Mouse (Mus musculus) heart, embryonic 11.5 days (tissue): ENCODE data around the gene Tfec. TPM values are rescaled to one million over a fixed set of nuclear protein-coding genes. Genes with fewer than 3 reads are reported as not detected.

Source experiments
- ATAC-seq: fragments of 200-750 bp; cut with Nextera tagmentation; replicated peaks from 2 replicates; pipeline ENCODE4 v1.8.0; 2017; ENCODE audit warnings: moderate library complexity; ENCODE audit not compliant: insufficient number of reproducible peaks, low FRiP score, low TSS enrichment
- H3K27ac ChIP-seq: fragments of 300-500 bp; sonication (generic); 2 replicates; pipeline ENCODE4 v1.5.1; 2014; ENCODE audit warnings: mild to moderate bottlenecking, low read depth, low read length
- H3K27me3 ChIP-seq: fragments of 300-500 bp; sonication (generic); 2 replicates; pipeline ENCODE4 v1.6.1; 2014; ENCODE audit warnings: mild to moderate bottlenecking, low read length, mixed read lengths; ENCODE audit not compliant: control insufficient read depth, insufficient read depth
- H3K36me3 ChIP-seq: fragments of 300-500 bp; sonication (generic); 2 replicates; pipeline ENCODE4 v1.6.1; 2014; ENCODE audit warnings: mild to moderate bottlenecking, low read length, moderate library complexity, mixed read lengths; ENCODE audit not compliant: control insufficient read depth, insufficient read depth
- H3K4me1 ChIP-seq: fragments of 300-500 bp; sonication (generic); 2 replicates; pipeline ENCODE4 v1.6.1; 2014; ENCODE audit warnings: low read length; ENCODE audit not compliant: control insufficient read depth, insufficient read depth
- H3K4me2 ChIP-seq: fragments of 300-500 bp; sonication (generic); 2 replicates; pipeline ENCODE4 v1.6.1; 2014; ENCODE audit warnings: mild to moderate bottlenecking, moderate library complexity
- H3K4me3 ChIP-seq: fragments of 300-500 bp; sonication (generic); 2 replicates; pipeline ENCODE4 v1.5.1; 2014; ENCODE audit warnings: low read depth, low read length
- H3K9ac ChIP-seq: fragments of 300-500 bp; sonication (generic); 2 replicates; pipeline ENCODE4 v1.6.1; 2014; ENCODE audit warnings: mild to moderate bottlenecking, low read depth, low read length, moderate library complexity
- H3K9me3 ChIP-seq: fragments of 300-500 bp; sonication (generic); replicated peaks from 2 replicates; pipeline ENCODE4 v1.6.1; 2016; ENCODE audit warnings: low read length; ENCODE audit not compliant: control insufficient read depth
- WGBS: fragments of 180-500 bp; shearing (Covaris S2); extraction: QIAGEN DNeasy Blood & Tissue Kit; methylation state at CpG from one replicate; pipeline ENCODE4 v1.1.7; 2014; ENCODE audit not compliant: insufficient replicate concordance; 5-methylcytosine and 5-hydroxymethylcytosine counted together
- polyA plus RNA-seq: library from polyadenylated mRNA; unstranded; fragments of >200 nt; fragmentation: Nextera tagmentation; extraction: Ambion mirVana; gene quantifications from 2 replicates; pipeline ENCODE4 v1.2.1, GENCODE M21; 2014

Gene Tfec
- polyA plus RNA-seq, 1 experiment from 2014 or later: 0.37 TPM

DNA sequence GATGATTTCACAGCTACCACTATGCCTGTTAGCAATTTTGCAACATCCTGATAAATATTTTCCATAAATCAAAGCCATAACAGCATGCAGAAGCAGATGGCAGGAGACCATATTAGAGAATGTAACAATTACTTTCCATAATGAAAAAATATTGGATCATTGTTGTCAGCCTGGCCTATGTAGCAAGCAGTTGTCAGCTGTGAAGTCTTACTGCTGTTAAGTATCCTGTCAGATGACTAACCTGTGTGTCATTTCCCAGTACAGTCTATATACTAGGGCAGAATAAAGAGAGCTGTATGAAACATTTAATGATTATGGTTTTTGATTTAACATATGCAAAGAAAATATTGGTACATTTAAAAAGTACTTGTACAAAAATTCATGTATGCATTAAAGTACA lies 69.9 kb downstream of the Tfec start:
- Histone ChIP-seq H3K4me1 (no peaks in the 10 kb centered on the region), H3K4me3 (no peak overlapping the region), H3K9ac (no peak overlapping the region), H3K9me3 (no peaks in the 10 kb centered on the region), H3K27ac (no peak overlapping the region), H3K4me2 (no peak overlapping the region), H3K36me3 (no peaks in the 10 kb centered on the region), H3K27me3 (no peaks in the 10 kb centered on the region)
- ATAC-seq: no peak

GRCm38 (mm10) chr6:16821985-16822384 lies 76.3 kb downstream of the Tfec start:
- WGBS: 75% methylated on average over 1 of the region's 1 CpGs
- Histone ChIP-seq H3K27me3 (no peaks in the 10 kb centered on the region), H3K4me3 (no peak overlapping the region)

DNA sequence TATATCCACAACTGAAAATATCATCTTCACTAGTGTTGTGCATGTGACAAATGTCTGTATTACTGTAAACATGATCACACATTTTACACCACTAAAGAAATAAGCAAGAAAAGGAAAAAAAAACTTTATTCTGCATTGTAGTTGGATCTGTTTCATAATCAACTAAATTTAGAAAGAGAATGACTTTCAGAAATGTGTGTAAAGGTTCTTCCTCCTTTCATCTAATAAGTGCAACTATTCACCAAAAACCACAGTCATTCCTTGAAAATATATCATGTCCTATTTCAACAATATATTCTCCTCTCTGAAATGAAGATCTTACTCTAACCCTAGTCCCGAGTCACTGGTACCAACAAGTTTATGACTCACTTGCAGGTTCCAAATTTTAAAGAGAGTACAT lies 91.9 kb downstream of the Tfec start:
- no peaks in the 10 kb centered on the region for H3K4me1 ChIP-seq
- WGBS: 84% methylated on average over 1 of the region's 1 CpGs
- H3K9me3 ChIP-seq: no peaks in the 10 kb centered on the region
- H3K9ac ChIP-seq: no peak overlapping the region
- H3K27me3 ChIP-seq: no peaks in the 10 kb centered on the region
- no peak overlapping the region for H3K4me2 ChIP-seq
- H3K27ac ChIP-seq: no peak overlapping the region
- no peaks in the 10 kb centered on the region for H3K36me3 ChIP-seq
- ATAC-seq: no peak
- no peak overlapping the region for H3K4me3 ChIP-seq

More at GRCm38 (mm10) chr6:16821985-16822384, 76.3 kb downstream of the Tfec start:
- Histone ChIP-seq H3K36me3 (no peaks in the 10 kb centered on the region), H3K4me2 (no peak overlapping the region), H3K9ac (no peak overlapping the region), H3K27ac (no peak overlapping the region), H3K9me3 (no peaks in the 10 kb centered on the region), H3K4me1 (no peaks in the 10 kb centered on the region)
- no peak for ATAC-seq

DNA sequence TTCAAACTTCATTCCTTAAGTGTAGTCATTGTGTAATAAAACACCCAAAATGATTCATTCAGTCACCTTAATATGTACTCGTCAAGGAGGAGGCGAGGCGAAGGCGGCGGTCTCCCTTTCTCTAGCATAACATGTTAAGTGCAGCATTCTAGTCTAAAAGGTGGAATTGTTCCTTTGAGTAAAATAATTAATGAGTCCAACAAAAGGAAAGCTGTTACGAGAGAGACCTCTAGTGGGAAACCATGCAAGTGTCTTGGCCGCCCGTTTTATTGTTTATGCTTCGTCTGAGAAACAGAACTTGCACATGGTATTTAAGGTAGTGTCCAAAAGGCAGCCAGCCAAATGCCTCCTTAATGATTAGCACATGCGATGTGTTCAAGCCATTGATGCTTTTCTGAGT lies 100.6 kb downstream of the Tfec start:
- WGBS: 44% methylated on average over 10 of the region's 10 CpGs

GRCm38 (mm10) chr6:16796914-16797313 lies 101.3 kb downstream of the Tfec start:
- Histone ChIP-seq H3K9ac (no peak overlapping the region), H3K9me3 (no peaks in the 10 kb centered on the region), H3K4me1 (no peaks in the 10 kb centered on the region), H3K36me3 (no peaks in the 10 kb centered on the region), H3K4me2 (no peak overlapping the region), H3K27me3 (no peaks in the 10 kb centered on the region), H3K27ac (no peak overlapping the region), H3K4me3 (no peak overlapping the region)
- ATAC-seq: no peak
- WGBS: 58% methylated on average over 9 of the region's 9 CpGs

More for the DNA sequence above, 100.6 kb downstream of the Tfec start:
- Histone ChIP-seq H3K36me3 (no peaks in the 10 kb centered on the region), H3K27me3 (no peaks in the 10 kb centered on the region), H3K9ac (no peak overlapping the region), H3K9me3 (no peaks in the 10 kb centered on the region), H3K4me3 (no peak overlapping the region), H3K4me1 (no peaks in the 10 kb centered on the region), H3K27ac (no peak overlapping the region), H3K4me2 (no peak overlapping the region)
- no peak for ATAC-seq

GRCm38 (mm10) chr6:16794036-16794435 lies 104.2 kb downstream of the Tfec start:
- ATAC-seq: no peak
- H3K4me3 ChIP-seq: no peak overlapping the region
- no peak overlapping the region for H3K27ac ChIP-seq
- H3K9me3 ChIP-seq: no peaks in the 10 kb centered on the region
- WGBS: 59% methylated on average over 7 of the region's 7 CpGs
- H3K9ac ChIP-seq: no peak overlapping the region
- H3K4me2 ChIP-seq: no peak overlapping the region
- no peaks in the 10 kb centered on the region for H3K27me3 ChIP-seq
- no peaks in the 10 kb centered on the region for H3K36me3 ChIP-seq
- H3K4me1 ChIP-seq: no peaks in the 10 kb centered on the region

- H3K4me3 ChIP-seq: no peak overlapping the region
- no peaks in the 10 kb centered on the region for H3K36me3 ChIP-seq
- no peaks in the 10 kb centered on the region for H3K27me3 ChIP-seq
- ATAC-seq: no peak
- H3K9me3 ChIP-seq: no peaks in the 10 kb centered on the region
- H3K4me2 ChIP-seq: no peak overlapping the region
- H3K27ac ChIP-seq: no peak overlapping the region
- WGBS: 68% methylated on average over 3 of the region's 3 CpGs
- no peaks in the 10 kb centered on the region for H3K4me1 ChIP-seq
- H3K9ac ChIP-seq: no peak overlapping the region
Observed at GRCm38 (mm10) chr6:16785166-16785565, 113.1 kb downstream of the Tfec start.

Other genes starting within 250 kb of the Tfec start
- gene Tes, start 166.7 kb upstream of the Tfec start, polyA plus RNA-seq: 18.9 and 21.7 TPM in 2 replicates